Mouse (Mus musculus): ENCODE measurements around the gene Ttll5.

DNA sequence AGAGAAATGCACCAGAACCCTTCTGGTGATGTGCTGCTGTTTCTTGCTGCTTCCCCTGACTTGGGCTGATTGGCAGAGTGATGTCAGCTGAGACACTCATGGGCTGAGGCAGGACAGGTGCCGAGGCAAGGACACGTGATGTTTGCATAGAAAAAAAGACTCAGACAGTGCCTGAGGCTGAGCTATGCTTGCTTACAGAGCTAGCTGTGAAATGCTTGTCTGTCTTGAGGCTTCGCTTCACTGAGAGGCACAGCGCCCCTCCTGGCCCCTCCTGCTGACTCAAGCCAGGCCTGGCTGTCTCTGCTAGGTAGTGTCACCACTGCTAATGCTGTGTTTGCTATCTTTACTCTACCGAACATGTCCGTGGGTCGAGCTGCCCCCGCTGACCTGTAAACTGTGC, 26.2 kb downstream of the Ttll5 start:
- no peak for TF ChIP-seq CTCF (IDR thresholded peaks at IDR 0.05; ENCODE audit: low read depth)
- TF ChIP-seq EP300 (IDR thresholded peaks at IDR 0.05; ENCODE audit: low read depth), result no peak

Measured in liver, embryonic 14.5 days (tissue).